Mouse (Mus musculus) urinary bladder, postnatal 0 days (tissue): ENCODE results near the gene Socs1. TPM values are rescaled to one million over a fixed set of nuclear protein-coding genes. Genes with fewer than 3 reads are reported as not detected.

ENCODE experiments used
- polyA plus RNA-seq: library from polyadenylated mRNA; unstranded; fragments of >200 nt; fragmentation: Nextera tagmentation; extraction: Ambion mirVana; gene quantifications from 2 replicates; pipeline ENCODE4 v1.2.1, GENCODE M21; 2015

The Socs1 gene
- polyA plus RNA-seq: 5.7 and 7.2 TPM in 2 replicates

DNA sequence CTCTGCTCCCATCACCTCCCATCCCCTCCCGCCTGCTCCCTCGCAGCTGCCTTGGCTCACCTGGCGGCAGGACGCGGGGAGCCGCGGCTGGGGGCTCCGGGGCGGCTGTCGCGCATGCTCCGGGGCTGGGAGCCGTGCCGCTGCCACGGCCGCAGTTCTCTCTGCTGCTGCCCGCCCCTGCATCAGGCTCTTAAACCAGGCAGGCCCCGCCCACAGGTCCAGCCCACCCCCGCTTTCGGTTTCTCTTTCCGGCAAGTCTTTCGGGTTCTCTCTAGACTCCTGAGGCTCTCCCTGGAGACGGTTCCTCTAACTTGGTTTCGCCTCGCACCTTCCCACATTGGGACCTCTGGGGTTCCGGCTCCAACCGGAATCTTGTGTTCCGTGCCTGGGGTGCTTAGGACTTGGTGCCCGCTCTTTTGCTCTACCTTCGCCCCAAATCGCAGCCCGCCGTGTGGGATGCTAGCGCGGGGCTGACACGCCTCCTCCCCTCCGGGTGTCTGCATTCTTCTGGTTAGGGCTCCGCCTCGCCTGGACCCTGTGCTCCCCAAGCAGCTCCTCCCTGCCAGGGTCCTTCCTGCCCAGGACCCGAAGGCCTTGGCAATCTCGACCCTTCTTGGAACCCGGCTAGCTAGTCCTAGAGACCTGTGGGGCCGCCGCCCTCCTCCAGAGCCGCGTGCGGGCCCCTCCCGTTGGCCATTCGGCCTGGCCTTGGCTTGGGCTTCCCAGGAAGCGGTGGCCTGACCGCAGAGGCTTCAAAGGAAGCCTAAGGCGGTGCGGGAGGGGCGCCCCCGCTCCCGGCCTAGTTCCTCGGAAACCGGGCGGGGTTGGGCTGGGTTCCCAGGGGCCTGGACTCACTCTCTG lies at the start of gene Socs1:
Gene Socs1 (minus strand): TSS at position 166 of the 861 bp plus-strand sequence.

DNA sequence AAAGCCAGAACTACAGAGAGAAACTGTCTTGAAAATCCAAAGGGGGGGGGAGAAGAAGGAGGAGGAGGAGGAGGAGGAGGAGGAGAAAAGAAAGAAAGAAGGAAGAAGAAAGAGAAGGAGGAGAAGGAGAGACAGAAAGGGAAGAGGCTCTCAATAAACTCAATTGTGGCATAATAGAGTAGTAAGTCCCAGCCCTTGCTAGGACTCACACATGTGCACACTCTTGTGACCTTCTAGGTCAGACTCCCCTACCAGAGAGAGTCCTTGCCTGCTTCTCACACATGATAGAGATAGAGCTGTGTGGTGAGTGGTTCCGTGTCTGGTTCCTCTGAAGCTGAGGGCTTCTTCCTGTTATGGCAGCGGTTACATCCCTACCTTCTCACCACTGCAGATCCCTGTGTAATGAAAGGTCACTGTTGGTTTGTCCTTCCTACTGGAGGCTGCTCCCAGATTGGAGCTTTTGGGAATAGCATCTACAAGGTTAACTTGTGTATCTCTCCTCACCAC lies 27.6 kb upstream of the Socs1 start, which contains the start of gene Gm11172:
Gene Gm11172 (plus strand): TSS at position 51 of the 507 bp plus-strand sequence.

DNA sequence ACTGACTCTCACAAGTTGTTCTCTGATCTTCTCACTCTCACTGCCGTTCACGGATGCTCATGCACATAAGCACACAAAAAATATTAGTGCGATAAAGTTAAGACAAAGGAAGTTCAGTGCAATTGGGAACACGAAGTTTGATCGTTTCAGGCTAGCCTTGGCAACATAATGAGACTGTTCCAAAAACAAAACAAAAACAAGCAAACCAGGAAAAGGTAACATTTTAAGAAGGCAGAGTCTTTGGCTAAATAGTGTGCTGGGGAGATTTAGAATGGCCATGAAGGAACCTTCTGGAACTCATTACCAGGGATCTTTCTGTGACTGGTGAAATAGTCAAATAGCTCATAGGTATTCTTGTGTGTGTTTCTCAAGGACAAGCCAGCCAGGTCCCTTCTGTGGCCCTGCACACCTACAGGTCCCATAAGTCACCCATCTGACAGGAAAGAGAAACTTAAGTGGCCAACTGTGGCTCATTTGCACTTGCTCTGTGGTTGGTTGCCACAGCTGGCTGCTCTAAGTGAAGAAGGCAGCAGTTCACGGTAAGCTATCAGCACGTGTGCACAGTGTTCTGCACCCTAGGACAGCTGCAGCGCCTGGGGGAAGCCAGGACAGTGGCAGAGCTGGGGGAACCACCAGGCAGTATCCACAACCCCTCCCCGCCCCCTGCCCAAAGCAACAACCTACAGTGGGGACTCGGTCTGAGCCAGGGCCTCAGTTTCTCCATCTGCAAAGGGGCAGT lies 20.6 kb upstream of the Socs1 start, which contains the start of gene Prm1:
Gene Prm1 (minus strand): TSS at position 51 of the 739 bp plus-strand sequence.

DNA sequence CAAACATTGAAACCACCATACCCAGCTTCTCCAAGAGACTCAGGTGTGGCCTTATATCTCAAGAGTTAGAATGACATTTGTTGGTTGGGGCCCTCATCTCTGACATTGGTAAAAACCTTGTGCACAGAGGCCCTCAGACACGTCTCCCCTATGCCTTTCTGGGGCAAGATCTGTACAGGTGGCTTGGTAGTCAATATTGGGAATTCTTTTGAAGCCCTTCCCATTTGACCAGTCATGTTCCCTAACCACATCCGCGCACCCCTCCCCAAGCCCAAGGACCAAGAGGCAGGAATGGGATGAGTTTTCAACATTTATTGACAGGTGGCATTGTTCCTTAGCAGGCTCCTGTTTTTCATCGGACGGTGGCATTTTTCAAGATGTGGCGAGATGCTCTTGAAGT lies 10.7 kb upstream of the Socs1 start, which contains the start of gene Prm2:
Gene Prm2 (minus strand): TSS at position 101 of the 400 bp plus-strand sequence.

DNA sequence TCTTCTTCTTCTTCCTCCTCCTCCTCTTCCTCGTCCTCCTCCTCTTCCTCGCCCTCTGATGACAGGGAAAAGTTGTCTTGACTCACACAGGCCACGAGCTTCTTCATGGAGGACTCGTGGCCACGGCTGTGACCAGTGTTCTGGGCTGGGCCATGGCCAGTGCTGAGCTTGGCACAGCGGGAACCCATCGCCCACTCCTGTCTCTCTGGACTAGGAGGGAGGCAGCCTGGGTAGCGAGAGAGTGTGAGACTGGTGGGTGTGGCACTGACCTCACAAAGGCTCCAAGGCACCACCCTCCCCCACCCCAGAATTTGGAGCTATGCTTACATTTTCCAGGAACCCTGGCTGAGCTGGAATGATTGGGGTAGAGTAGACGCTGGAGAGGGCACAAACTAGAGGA lies 5.4 kb upstream of the Socs1 start, which contains the start of gene Prm3:
Gene Prm3 (minus strand): TSS at position 213 of the 400 bp plus-strand sequence.

DNA sequence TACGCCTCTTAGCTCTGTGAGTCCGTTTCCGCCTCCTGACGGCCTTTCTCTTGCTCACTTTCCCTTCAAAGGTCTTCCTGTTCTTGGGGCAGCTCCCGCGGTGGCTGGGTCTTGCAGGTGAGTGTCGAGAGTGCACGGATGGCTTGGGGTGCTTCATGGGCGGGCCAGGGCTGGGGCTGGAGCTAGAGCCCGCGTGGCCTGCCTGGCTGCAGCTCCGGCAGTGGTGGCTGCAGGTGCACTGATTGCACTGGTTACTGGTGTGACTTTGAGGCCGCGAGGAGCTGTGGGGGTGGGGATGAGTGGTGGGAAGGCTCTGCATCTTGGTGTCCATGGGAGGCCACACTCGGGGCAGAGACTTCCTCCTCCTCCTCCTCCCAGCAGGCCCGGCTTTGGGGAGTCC lies 2.9 kb upstream of the Socs1 start, which contains the start of gene Tnp2:
Gene Tnp2 (minus strand): TSS at position 390 of the 400 bp plus-strand sequence.

Other genes with a start within 250 kb of the Socs1 start
- gene Dexi, start 242.5 kb downstream of the Socs1 start, polyA plus RNA-seq: 14.0 and 15.1 TPM in 2 replicates
- gene Clec16a, start 240.2 kb downstream of the Socs1 start, polyA plus RNA-seq: 21.7 and 23.1 TPM in 2 replicates
- not detected in 2 replicates for gene Tnp2, start 3.1 kb upstream of the Socs1 start, polyA plus RNA-seq
- not detected in 2 replicates for gene Prm3, start 5.4 kb upstream of the Socs1 start, polyA plus RNA-seq
- gene Prm2, start 10.6 kb upstream of the Socs1 start, polyA plus RNA-seq: not detected in 2 replicates
- 1.0 TPM in 1 of 2 replicates, not detected in the other for gene Prm1, start 20.3 kb upstream of the Socs1 start, polyA plus RNA-seq
- not detected in 2 replicates for gene Gm11172, start 27.4 kb upstream of the Socs1 start, polyA plus RNA-seq
- 0.92 and 0.94 TPM in 2 replicates for gene Rmi2, start 49.5 kb upstream of the Socs1 start, polyA plus RNA-seq